Mouse (Mus musculus): ENCODE measurements around the gene Mkrn2os. TPM values are rescaled to one million over a fixed set of nuclear protein-coding genes. Genes with fewer than 3 reads are reported as not detected.
A peak's percentile ranks its signal among the peaks of the same experiment; 100 is the strongest.

The Mkrn2os gene
- total RNA-seq, 1 experiment = 0.22 TPM

- in situ Hi-C loops (cut with MboI; ENCODE audit: low sequenced_read_pairs in 2 of 2, unreplicated experiment in 2 of 2) = no loop called here
Observed at GRCm38 (mm10) chr6:115546276-115546675, 46.1 kb downstream of the Mkrn2os start.

GRCm38 (mm10) chr6:115544442-115544970 lies 47.9 kb downstream of the Mkrn2os start, which contains the start of gene Tsen2:
Gene Tsen2, plus strand, starts transcription at chr6:115544664.
- Histone ChIP-seq H3K36me3 (ENCODE audit: control insufficient read depth, insufficient read depth, low read length, poor library complexity, severe bottlenecking) (peaks cover 8% of the 10 kb centered on the region), H3K4me3 (ENCODE audit: insufficient read depth in 1 of 2, low read depth in 1 of 2, low read length in 2 of 2, poor library complexity in 1 of 2, severe bottlenecking in 1 of 2) (peak within 1 kb of the TSS; percentile 76 to 90), H3K9ac (ENCODE audit: insufficient read depth, low read depth, low read length, poor library complexity, severe bottlenecking) (peak within 1 kb of the TSS; percentile 90), H3K9me3 (ENCODE audit: control insufficient read depth, insufficient read depth, low read depth, low read length) (no peaks in the 10 kb centered on the region), H3K27ac (ENCODE audit: insufficient read depth, low read depth, low read length, poor library complexity, severe bottlenecking) (no peak within 1 kb of the TSS), H3K4me1 (ENCODE audit: control insufficient read depth in 2 of 2, insufficient read depth in 2 of 2, low read length in 2 of 2, poor library complexity in 1 of 2) (peaks cover 0 to 6% of the 10 kb centered on the region in 2 experiments; a peak in 3 of 4 replicates)
- in situ Hi-C loops (cut with MboI; ENCODE audit: low sequenced_read_pairs in 2 of 2, unreplicated experiment in 2 of 2) = no loop called here
- no peak for TF ChIP-seq MAFK (IDR thresholded peaks at IDR 0.05; ENCODE audit: insufficient read depth, low read depth, low read length)
- TF ChIP-seq CHD2 (IDR thresholded peaks at IDR 0.05; ENCODE audit: low read depth, low read length) = 0 out of 2 replicates have a peak, but pooled peaks have one; percentile 10
- TF ChIP-seq HCFC1 (IDR thresholded peaks at IDR 0.05; ENCODE audit: borderline replicate concordance, insufficient read depth, low read length) = 0 out of 2 replicates have a peak, but pooled peaks have one; percentile 15
- peak; percentile 93 for DNase-seq (ENCODE audit: low read depth, low spot score)

More at GRCm38 (mm10) chr6:115546276-115546675, 46.1 kb downstream of the Mkrn2os start:
- Histone ChIP-seq H3K27ac (ENCODE audit: insufficient read depth, low read depth, low read length, poor library complexity, severe bottlenecking) (no peak overlapping the region), H3K36me3 (ENCODE audit: control insufficient read depth, insufficient read depth, low read length, poor library complexity, severe bottlenecking) (peaks cover 12% of the 10 kb centered on the region), H3K9ac (ENCODE audit: insufficient read depth, low read depth, low read length, poor library complexity, severe bottlenecking) (no peak overlapping the region), H3K4me1 (ENCODE audit: control insufficient read depth in 2 of 2, insufficient read depth in 2 of 2, low read length in 2 of 2, poor library complexity in 1 of 2) (peaks cover 0 to 3% of the 10 kb centered on the region in 2 experiments; a peak in 2 of 4 replicates), H3K4me3 (ENCODE audit: insufficient read depth in 1 of 2, low read depth in 1 of 2, low read length in 2 of 2, poor library complexity in 1 of 2, severe bottlenecking in 1 of 2) (no peak overlapping the region), H3K9me3 (ENCODE audit: control insufficient read depth, insufficient read depth, low read depth, low read length) (no peaks in the 10 kb centered on the region)
- TF ChIP-seq ZC3H11A (IDR thresholded peaks at IDR 0.05; ENCODE audit: borderline replicate concordance, low read depth, low read length) (peak; percentile 2; the same call in 1 of the 2 replicates), MAFK (IDR thresholded peaks at IDR 0.05; ENCODE audit: insufficient read depth, low read depth, low read length) (no peak)
- peak; percentile 85 for DNase-seq (ENCODE audit: low read depth, low spot score)

GRCm38 (mm10) chr6:115542341-115542740 lies 50.0 kb downstream of the Mkrn2os start:
- no peaks in the 10 kb centered on the region for H3K9me3 ChIP-seq (ENCODE audit: control insufficient read depth, insufficient read depth, low read depth, low read length)
- TF ChIP-seq ZNF384 (IDR thresholded peaks at IDR 0.05; ENCODE audit: low read depth, low read length) (no peak), ZC3H11A (IDR thresholded peaks at IDR 0.05; ENCODE audit: borderline replicate concordance, low read depth, low read length) (no peak), CHD2 (IDR thresholded peaks at IDR 0.05; ENCODE audit: low read depth, low read length) (no peak), MAFK (IDR thresholded peaks at IDR 0.05; ENCODE audit: insufficient read depth, low read depth, low read length) (no peak), HCFC1 (IDR thresholded peaks at IDR 0.05; ENCODE audit: borderline replicate concordance, insufficient read depth, low read length) (no peak)
- H3K4me1 ChIP-seq (ENCODE audit: control insufficient read depth in 2 of 2, insufficient read depth in 2 of 2, low read length in 2 of 2, poor library complexity in 1 of 2) = peaks cover 0 to 8% of the 10 kb centered on the region in 2 experiments; a peak in 3 of 4 replicates
- H3K27ac ChIP-seq (ENCODE audit: insufficient read depth, low read depth, low read length, poor library complexity, severe bottlenecking) = no peak overlapping the region
- in situ Hi-C loops (cut with MboI; ENCODE audit: low sequenced_read_pairs in 2 of 2, unreplicated experiment in 2 of 2) = no loop called here
- DNase-seq (ENCODE audit: low read depth, low spot score) = no peak
- H3K36me3 ChIP-seq (ENCODE audit: control insufficient read depth, insufficient read depth, low read length, poor library complexity, severe bottlenecking) = no peaks in the 10 kb centered on the region
- H3K4me3 ChIP-seq (ENCODE audit: insufficient read depth in 1 of 2, low read depth in 1 of 2, low read length in 2 of 2, poor library complexity in 1 of 2, severe bottlenecking in 1 of 2) = no peak overlapping the region
- no peak overlapping the region for H3K9ac ChIP-seq (ENCODE audit: insufficient read depth, low read depth, low read length, poor library complexity, severe bottlenecking)

GRCm38 (mm10) chr6:115541676-115542275 lies 50.6 kb downstream of the Mkrn2os start:
- H3K36me3 ChIP-seq (ENCODE audit: control insufficient read depth, insufficient read depth, low read length, poor library complexity, severe bottlenecking) = no peaks in the 10 kb centered on the region
- DNase-seq (ENCODE audit: low read depth, low spot score) = no peak
- TF ChIP-seq HCFC1 (IDR thresholded peaks at IDR 0.05; ENCODE audit: borderline replicate concordance, insufficient read depth, low read length) (no peak), CHD2 (IDR thresholded peaks at IDR 0.05; ENCODE audit: low read depth, low read length) (no peak), MAFK (IDR thresholded peaks at IDR 0.05; ENCODE audit: insufficient read depth, low read depth, low read length) (no peak), ZNF384 (IDR thresholded peaks at IDR 0.05; ENCODE audit: low read depth, low read length) (no peak), ZC3H11A (IDR thresholded peaks at IDR 0.05; ENCODE audit: borderline replicate concordance, low read depth, low read length) (no peak)
- H3K9ac ChIP-seq (ENCODE audit: insufficient read depth, low read depth, low read length, poor library complexity, severe bottlenecking) = no peak overlapping the region
- in situ Hi-C loops (cut with MboI; ENCODE audit: low sequenced_read_pairs in 2 of 2, unreplicated experiment in 2 of 2) = no loop called here
- no peak overlapping the region for H3K4me3 ChIP-seq (ENCODE audit: insufficient read depth in 1 of 2, low read depth in 1 of 2, low read length in 2 of 2, poor library complexity in 1 of 2, severe bottlenecking in 1 of 2)
- H3K9me3 ChIP-seq (ENCODE audit: control insufficient read depth, insufficient read depth, low read depth, low read length) = no peaks in the 10 kb centered on the region
- no peak overlapping the region for H3K27ac ChIP-seq (ENCODE audit: insufficient read depth, low read depth, low read length, poor library complexity, severe bottlenecking)
- H3K4me1 ChIP-seq (ENCODE audit: control insufficient read depth in 2 of 2, insufficient read depth in 2 of 2, low read length in 2 of 2, poor library complexity in 1 of 2) = peaks cover 0 to 8% of the 10 kb centered on the region in 2 experiments; a peak in 3 of 4 replicates
